Mouse (Mus musculus): ENCODE results near the gene Fhl3. TPM values are rescaled to one million over a fixed set of nuclear protein-coding genes. Genes with fewer than 3 reads are reported as not detected.

The Fhl3 gene
- total RNA-seq (2021) = 1 to 10 TPM; 1.4 to 2.2 TPM
- long read RNA-seq, experiment 1 = 0 reads
- long read RNA-seq, experiment 2 = 0 reads

DNA sequence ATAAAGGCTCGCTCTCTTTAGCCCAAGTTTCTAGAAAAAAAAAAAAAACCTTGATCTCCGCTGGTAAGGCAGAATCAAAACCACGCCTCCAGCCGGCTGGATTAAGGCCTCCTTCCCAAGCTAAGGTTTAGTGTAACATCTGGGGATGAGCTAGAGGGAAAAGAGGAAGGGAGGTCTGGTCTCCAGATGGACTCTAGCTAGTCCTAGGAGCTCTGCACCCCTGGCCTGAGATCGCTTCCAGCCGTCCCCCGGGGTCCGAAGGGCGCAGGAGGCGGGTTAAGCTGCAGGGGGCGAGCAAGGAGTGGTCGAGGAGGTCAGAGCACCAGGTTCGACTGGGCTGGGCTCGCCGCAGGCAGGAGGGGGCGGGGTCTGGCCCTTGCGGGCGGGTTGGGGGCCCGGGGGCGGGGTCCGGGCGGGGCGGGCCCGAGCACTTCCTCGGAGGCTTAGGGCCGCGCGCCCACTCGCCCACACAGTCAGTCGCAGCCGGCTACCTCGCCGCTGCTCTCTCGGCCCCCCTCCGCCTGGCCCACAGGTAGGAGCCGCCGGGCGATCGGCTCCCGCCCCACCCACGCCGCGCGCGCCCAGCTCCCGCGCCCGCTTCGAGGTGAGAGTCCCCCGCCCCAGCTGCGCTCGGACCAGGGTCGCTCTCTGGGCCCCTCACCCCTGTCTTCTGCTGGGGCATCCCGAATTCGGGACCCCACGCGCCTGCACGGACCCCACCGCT is at the start of gene Fhl3:
Gene Fhl3 (plus strand): TSS at position 454 of the 724 bp plus-strand sequence.
- Histone ChIP-seq H3K27ac (peak within 1 kb of the TSS; percentile 18; the same call in 1 of the 2 replicates), H3K4me3 (peak within 1 kb of the TSS; percentile 57)
- intact Hi-C loops (cut with DNase I) = no loop called here
- no peak for TF ChIP-seq CTCF (IDR thresholded peaks at IDR 0.05)
- DNase-seq (ENCODE audit: extremely low spot score in 1 of 2, low spot score in 2 of 2) = no peak

DNA sequence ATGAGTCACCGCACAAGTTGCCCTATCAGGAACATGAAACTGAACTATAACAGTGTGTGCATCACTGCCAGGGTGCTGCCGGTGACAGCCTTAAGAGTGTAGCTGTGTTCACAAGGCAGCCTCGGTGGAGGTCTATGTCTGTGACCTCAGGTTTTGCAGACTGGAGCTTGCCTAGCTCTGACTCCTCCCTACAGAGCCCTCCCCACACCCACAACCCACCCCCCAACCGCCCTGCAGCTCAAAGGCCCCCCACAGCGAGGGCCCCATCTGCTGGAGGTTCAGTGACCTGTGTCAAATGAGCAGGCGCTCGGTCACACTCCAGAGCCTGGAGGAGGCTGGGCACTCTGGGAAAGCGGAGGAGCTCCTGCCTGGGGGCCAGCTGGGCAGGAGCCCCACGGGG is 47.6 kb upstream of the Fhl3 start:
- no peak for TF ChIP-seq CTCF (IDR thresholded peaks at IDR 0.05)
- no peak for DNase-seq (ENCODE audit: extremely low spot score in 1 of 2, low spot score in 2 of 2)
- intact Hi-C loops (cut with DNase I) = no loop called here
- Histone ChIP-seq H3K27ac (no peak overlapping the region), H3K4me3 (no peak overlapping the region)

DNA sequence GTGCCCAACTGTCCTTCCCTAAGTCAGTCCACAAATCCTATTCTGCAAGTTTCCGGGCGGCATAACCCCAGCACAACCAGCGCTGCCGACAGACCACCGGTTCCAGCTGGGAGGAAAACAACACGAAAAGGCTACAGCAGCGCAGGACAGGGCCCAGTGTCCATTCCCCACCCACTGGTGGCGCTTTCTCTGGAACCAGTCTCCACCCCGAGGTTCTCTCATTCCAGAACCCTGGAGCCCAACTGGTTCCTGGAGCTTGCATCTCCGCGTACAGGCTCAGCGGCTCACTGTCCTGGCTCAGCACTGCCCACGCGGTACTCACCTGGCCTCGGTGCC is 44.0 kb upstream of the Fhl3 start, which contains the start of gene Pou3f1:
Gene Pou3f1 (plus strand): TSS at position 290 of the 336 bp plus-strand sequence.
- H3K4me3 ChIP-seq = peak within 1 kb of the TSS; percentile 69
- peak within 1 kb of the TSS; percentile 41 for H3K27ac ChIP-seq
- intact Hi-C loops (cut with DNase I) = loop anchor here (2.0 to 5.0 kb wide), 5 partner anchors 59 to 514 kb away; no protein-coding TSS in a partner anchor
- TF ChIP-seq CTCF (IDR thresholded peaks at IDR 0.05) = no peak; the same call in none of the 2 replicates
- peak in 1 of 2 experiments; percentile 26 for DNase-seq (ENCODE audit: extremely low spot score in 1 of 2, low spot score in 2 of 2)

DNA sequence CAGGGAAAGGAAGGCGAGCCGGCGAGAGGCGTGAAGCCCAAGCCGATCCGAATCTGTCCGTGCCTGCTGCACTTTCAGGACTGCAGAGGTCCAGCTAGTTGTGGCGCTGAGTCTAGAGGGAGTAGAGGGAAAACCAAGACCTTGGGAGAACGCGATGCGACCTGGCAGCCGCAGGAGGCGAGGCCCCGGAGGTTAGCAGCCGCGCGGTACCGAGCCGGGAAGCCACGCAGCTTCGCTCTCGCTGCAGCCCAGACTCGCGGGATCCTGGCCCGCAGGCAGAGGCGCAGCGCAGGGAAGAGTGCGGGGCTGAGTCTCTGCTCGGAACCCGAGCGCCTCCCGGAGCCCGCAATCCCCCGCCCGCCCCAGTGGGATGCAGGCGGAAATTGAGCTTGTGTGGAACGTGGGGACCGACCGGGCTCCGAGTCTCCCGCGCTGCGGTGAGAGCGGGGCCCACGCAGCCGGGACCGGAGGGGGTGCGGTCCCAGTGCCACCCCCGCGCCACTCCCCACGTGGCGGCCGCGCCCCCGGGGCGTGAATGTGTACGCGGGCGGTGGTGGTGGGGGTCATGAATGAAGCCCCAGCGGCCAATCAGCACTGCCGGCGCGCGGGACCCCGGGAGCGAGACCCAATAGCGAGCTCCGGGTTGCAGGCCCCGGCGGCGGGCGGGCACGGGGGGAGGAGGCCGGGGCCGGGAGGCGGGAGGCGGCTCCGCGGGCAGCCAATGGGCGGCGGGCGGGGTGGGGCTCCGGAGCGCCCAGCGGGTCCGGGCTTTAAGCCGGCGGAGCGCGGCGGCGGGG is 43.4 kb upstream of the Fhl3 start:
- intact Hi-C loops (cut with DNase I) = loop anchor here (2.0 to 5.0 kb wide), 5 partner anchors 60 to 514 kb away; no protein-coding TSS in a partner anchor
- peak overlapping the region; percentile 69 for H3K4me3 ChIP-seq
- peak; percentile 86 to 88 for DNase-seq (ENCODE audit: extremely low spot score in 1 of 2, low spot score in 2 of 2)
- TF ChIP-seq CTCF (IDR thresholded peaks at IDR 0.05) = no peak
- peak overlapping the region; percentile 41 for H3K27ac ChIP-seq

DNA sequence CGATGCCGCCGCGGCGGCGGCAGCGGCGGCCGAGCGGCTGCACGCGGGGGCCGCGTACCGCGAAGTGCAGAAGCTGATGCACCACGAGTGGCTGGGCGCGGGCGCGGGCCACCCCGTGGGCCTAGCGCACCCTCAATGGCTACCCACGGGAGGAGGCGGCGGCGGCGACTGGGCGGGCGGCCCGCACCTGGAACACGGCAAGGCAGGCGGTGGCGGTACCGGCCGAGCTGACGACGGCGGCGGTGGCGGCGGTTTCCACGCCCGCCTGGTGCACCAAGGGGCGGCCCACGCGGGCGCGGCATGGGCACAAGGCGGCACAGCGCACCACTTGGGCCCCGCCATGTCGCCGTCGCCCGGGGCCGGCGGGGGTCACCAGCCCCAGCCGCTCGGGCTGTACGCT is 42.7 kb upstream of the Fhl3 start:
- TF ChIP-seq CTCF (IDR thresholded peaks at IDR 0.05) = no peak
- Histone ChIP-seq H3K27ac (no peak overlapping the region; the same call in 1 of the 2 replicates), H3K4me3 (peak overlapping the region; percentile 55)
- peak; percentile 33 to 40 for DNase-seq (ENCODE audit: extremely low spot score in 1 of 2, low spot score in 2 of 2)
- intact Hi-C loops (cut with DNase I) = loop anchor here (2.0 to 5.0 kb wide), 5 partner anchors 60 to 515 kb away; no protein-coding TSS in a partner anchor

DNA sequence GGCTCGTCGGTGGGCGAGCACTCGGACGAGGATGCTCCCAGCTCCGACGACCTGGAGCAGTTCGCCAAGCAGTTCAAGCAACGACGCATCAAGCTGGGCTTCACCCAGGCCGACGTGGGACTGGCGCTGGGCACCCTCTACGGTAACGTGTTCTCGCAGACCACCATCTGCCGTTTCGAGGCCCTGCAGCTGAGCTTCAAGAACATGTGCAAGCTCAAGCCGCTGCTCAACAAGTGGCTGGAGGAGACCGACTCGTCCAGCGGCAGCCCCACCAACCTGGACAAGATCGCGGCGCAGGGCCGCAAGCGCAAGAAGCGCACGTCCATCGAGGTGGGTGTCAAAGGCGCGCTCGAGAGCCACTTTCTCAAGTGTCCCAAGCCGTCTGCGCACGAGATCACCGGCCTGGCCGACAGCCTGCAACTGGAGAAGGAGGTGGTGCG is 42.1 kb upstream of the Fhl3 start:
- no peak for TF ChIP-seq CTCF (IDR thresholded peaks at IDR 0.05)
- H3K4me3 ChIP-seq = peak overlapping the region; percentile 55
- intact Hi-C loops (cut with DNase I) = loop anchor here (5.0 kb wide), 4 partner anchors 61 to 431 kb away; no protein-coding TSS in a partner anchor
- no peak for DNase-seq (ENCODE audit: extremely low spot score in 1 of 2, low spot score in 2 of 2)
- peak overlapping the region; percentile 11; the same call in 1 of the 2 replicates for H3K27ac ChIP-seq

DNA sequence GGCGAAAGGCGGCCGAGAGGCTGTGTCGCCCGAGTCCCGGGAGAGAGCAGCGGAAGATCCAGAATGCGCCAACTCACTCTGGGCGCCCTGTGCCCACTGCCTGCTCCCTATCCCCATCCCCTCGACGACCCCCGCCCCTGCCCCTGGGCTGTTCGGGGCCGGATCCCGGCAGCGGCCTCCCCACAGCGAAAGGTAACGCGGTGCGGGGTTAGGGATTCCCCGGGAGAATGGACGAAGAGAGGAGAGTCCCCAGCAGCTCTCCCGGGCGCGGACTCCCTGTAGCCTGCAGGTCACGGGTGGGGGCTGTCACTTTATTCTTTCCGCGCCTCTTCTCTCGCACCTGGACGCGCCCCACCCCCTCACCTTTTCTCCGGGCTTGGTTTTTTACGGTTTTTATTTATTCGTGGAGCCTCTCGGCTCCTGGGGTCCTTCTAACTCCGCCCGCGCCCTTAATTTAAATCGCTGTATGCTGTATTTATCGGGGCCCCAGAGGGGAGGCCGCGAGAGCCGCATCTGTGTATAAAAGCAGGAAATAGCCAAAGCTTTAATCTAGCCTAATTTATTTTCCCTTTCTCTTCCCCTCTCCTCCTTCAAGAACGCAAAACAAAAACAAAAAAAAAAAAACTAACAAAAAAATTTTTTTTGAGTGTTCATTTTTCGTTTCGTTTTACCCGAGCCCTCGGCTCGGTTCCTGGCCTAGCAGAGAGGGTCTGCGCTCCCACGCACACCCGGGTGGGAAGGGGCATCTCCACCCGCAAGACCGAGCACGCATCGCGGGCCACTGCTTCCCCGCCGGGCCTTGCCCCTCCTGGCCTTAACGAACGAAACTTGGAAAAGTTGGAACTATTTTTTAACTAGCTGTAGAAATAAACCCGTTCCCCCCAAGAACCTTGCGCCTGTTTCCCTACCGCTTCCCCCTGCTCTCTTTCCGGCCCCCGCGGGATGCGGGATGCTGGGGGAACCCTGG is 41.0 kb upstream of the Fhl3 start:
- TF ChIP-seq CTCF (IDR thresholded peaks at IDR 0.05) = no peak
- DNase-seq (ENCODE audit: extremely low spot score in 1 of 2, low spot score in 2 of 2) = no peak
- H3K4me3 ChIP-seq = peak overlapping the region; percentile 55
- intact Hi-C loops (cut with DNase I) = loop anchor here (5.0 kb wide), 6 partner anchors 62 to 712 kb away; no protein-coding TSS in a partner anchor
- H3K27ac ChIP-seq = no peak overlapping the region

DNA sequence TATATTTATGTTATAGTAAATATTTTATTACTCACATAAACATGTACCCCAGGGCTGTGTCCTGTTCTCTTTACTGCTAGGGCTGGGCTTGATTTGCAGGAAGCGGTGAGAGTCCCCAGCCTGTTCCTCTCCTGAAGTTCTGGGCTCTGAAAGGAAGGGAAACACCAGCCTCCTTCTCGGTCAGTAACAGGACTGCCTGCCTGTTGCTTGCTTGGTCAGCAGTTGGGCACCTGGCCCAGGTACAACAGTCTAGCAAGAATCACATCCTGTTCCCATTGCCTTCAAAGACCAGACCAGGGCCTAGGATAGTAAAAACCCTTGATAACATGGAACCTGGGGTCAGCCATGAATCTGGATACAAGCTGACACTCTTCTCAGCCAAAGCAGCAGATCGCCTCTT is 39.9 kb upstream of the Fhl3 start:
- intact Hi-C loops (cut with DNase I) = loop anchor here (5.0 kb wide), 2 partner anchors 163 to 713 kb away; no protein-coding TSS in a partner anchor
- DNase-seq (ENCODE audit: extremely low spot score in 1 of 2, low spot score in 2 of 2) = no peak
- peak overlapping the region; percentile 7; the same call in 1 of the 2 replicates for H3K4me3 ChIP-seq
- H3K27ac ChIP-seq = no peak overlapping the region
- no peak for TF ChIP-seq CTCF (IDR thresholded peaks at IDR 0.05)

DNA sequence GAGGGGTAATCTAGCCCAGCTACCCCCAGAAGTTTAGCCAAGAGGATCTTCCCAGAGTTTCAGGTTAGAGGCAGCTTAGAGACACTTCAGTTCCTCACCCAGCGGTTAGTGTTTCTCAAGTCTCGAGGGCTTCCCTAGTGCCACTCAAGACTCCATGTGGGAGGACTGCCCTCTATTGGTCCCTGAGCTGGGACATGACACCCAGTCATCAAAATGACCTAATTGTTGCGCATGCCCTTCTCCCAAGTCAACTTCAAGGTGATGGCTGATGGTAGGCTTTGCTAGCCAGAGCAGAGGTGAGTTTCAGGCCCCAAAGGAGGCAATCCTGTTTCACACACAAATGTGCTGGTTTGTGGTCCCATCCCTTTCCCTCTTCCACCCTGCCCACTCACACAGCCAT is 37.5 kb upstream of the Fhl3 start:
- intact Hi-C loops (cut with DNase I) = loop anchor here (5.0 kb wide), 2 partner anchors 166 to 716 kb away; no protein-coding TSS in a partner anchor
- no peak for DNase-seq (ENCODE audit: extremely low spot score in 1 of 2, low spot score in 2 of 2)
- H3K4me3 ChIP-seq = no peak overlapping the region
- TF ChIP-seq CTCF (IDR thresholded peaks at IDR 0.05) = peak; percentile 34
- no peak overlapping the region for H3K27ac ChIP-seq

DNA sequence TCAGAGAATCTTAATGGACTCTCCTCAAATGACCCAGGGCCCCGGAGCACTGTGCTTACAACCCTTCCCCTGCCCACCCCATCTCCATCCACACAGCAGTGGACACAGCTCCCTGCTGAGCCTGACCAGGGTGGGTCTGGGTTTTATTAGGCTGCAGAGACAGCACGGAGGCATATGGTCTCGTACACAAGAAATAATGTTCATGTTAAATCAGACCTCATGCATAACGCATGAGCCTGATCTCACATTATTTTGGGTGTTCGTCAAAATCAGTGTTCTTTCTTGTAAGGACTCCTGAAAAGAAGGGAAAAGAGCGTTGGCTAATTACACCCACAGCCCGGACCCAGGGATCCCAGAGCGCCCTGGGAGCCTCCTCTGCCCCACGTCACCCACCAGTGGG is 36.3 kb upstream of the Fhl3 start:
- no peak for DNase-seq (ENCODE audit: extremely low spot score in 1 of 2, low spot score in 2 of 2)
- intact Hi-C loops (cut with DNase I) = loop anchor here (5.0 kb wide), 2 partner anchors 167 to 717 kb away; no protein-coding TSS in a partner anchor
- TF ChIP-seq CTCF (IDR thresholded peaks at IDR 0.05) = no peak
- Histone ChIP-seq H3K4me3 (no peak overlapping the region), H3K27ac (no peak overlapping the region)

Data from left cerebral cortex, adult 2 months (tissue).